Mouse (Mus musculus) midbrain, embryonic 14.5 days (tissue): ENCODE measurements around the gene Eno2. TPM values are rescaled to one million over a fixed set of nuclear protein-coding genes. Genes with fewer than 3 reads are reported as not detected.
A peak's percentile ranks its signal among the peaks of the same experiment; 100 is the strongest.
"Not testable (repeated sequence)": the region's sequence is repeated elsewhere in the genome, so short reads cannot be mapped to it uniquely, and the experiment has no call there.

ENCODE experiments used
- ATAC-seq: fragments of 200-750 bp; cut with Nextera tagmentation; 2 replicates; pipeline ENCODE4 v1.8.0; 2017; ENCODE audit warnings: moderate number of reproducible peaks, moderate library complexity; ENCODE audit not compliant: low FRiP score, low TSS enrichment
- DNase-seq: peaks from one replicate; pipeline ENCODE4 v3.0.0-alpha.2; 2015
- H3K27ac ChIP-seq: fragments of 300-500 bp; sonication (generic); replicated peaks from 2 replicates; pipeline ENCODE4 v1.5.1; 2014; ENCODE audit warnings: mild to moderate bottlenecking, low read depth, low read length, moderate library complexity
- H3K27me3 ChIP-seq: fragments of 300-500 bp; sonication (generic); 2 replicates; pipeline ENCODE4 v1.6.1; 2014; ENCODE audit warnings: low read length, control low read depth, mixed read lengths; ENCODE audit not compliant: control insufficient read depth, insufficient read depth
- H3K36me3 ChIP-seq: fragments of 300-500 bp; sonication (generic); 2 replicates; pipeline ENCODE4 v1.6.1; 2014; ENCODE audit warnings: low read length, control low read depth; ENCODE audit not compliant: control insufficient read depth, insufficient read depth
- H3K4me1 ChIP-seq: fragments of 300-500 bp; sonication (generic); 2 replicates; pipeline ENCODE4 v1.6.1; 2014; ENCODE audit warnings: mild to moderate bottlenecking, antibody characterized with exemption, low read length, control low read depth; ENCODE audit not compliant: control insufficient read depth, insufficient read depth
- H3K4me2 ChIP-seq: fragments of 300-500 bp; sonication (generic); 2 replicates; pipeline ENCODE4 v1.6.1; 2014; ENCODE audit warnings: mild to moderate bottlenecking, low read length, moderate library complexity
- H3K4me3 ChIP-seq: fragments of 300-500 bp; sonication (generic); replicated peaks from 2 replicates; pipeline ENCODE4 v1.5.1; 2014; ENCODE audit warnings: low read depth, low read length
- H3K9ac ChIP-seq: fragments of 300-500 bp; sonication (generic); replicated peaks from 2 replicates; pipeline ENCODE4 v1.6.1; 2014; ENCODE audit warnings: mild to moderate bottlenecking, low read length, moderate library complexity
- H3K9me3 ChIP-seq: fragments of 300-500 bp; sonication (generic); 2 replicates; pipeline ENCODE4 v1.6.1; 2016; ENCODE audit warnings: low read length, control low read depth, mixed read lengths; ENCODE audit not compliant: control insufficient read depth
- whole genome bisulfite sequencing: fragments of 180-500 bp; shearing (Covaris S2); extraction: QIAGEN DNeasy Blood & Tissue Kit; methylation state at CpG from one replicate; pipeline ENCODE4 v1.1.7; 2014; 5-methylcytosine and 5-hydroxymethylcytosine counted together
- polyA plus RNA-seq: library from polyadenylated mRNA; unstranded; fragments of >200 nt; fragmentation: Nextera tagmentation; extraction: Ambion mirVana; gene quantifications from 2 replicates; pipeline ENCODE4 v1.2.1, GENCODE M21; 2014

Gene Eno2
- polyA plus RNA-seq, 1 experiment from 2014 or later, result 64.3 TPM

- peak overlapping the region; percentile 92 for H3K4me2 ChIP-seq
- 0% methylated on average over 18 of the region's 18 CpGs for WGBS
- no peaks in the 10 kb centered on the region for H3K9me3 ChIP-seq
- peaks cover 39% of the 10 kb centered on the region for H3K4me1 ChIP-seq
- H3K9ac ChIP-seq, result peak overlapping the region; percentile 73
- DNase-seq (peak; percentile 87), ATAC-seq (peak; percentile 66)
- H3K4me3 ChIP-seq, result peak overlapping the region; percentile 62
- H3K27ac ChIP-seq, result peak overlapping the region; percentile 85
- H3K27me3 ChIP-seq, result no peaks in the 10 kb centered on the region
- H3K36me3 ChIP-seq, result peaks cover 50% of the 10 kb centered on the region
Measured at GRCm38 (mm10) chr6:124813496-124813895, 44.0 kb upstream of the Eno2 start.

GRCm38 (mm10) chr6:124812848-124813247 lies 43.4 kb upstream of the Eno2 start:
- Histone ChIP-seq H3K4me3 (peak overlapping the region; percentile 62), H3K4me2 (peak overlapping the region; percentile 92), H3K9ac (peak overlapping the region; percentile 73), H3K27me3 (no peaks in the 10 kb centered on the region), H3K4me1 (peaks cover 40% of the 10 kb centered on the region), H3K9me3 (no peaks in the 10 kb centered on the region), H3K27ac (peak overlapping the region; percentile 85), H3K36me3 (peaks cover 44% of the 10 kb centered on the region)
- ATAC-seq, result no peak
- peak; percentile 9 for DNase-seq
- 19% methylated on average over 9 of the region's 9 CpGs for WGBS

GRCm38 (mm10) chr6:124811701-124812560 lies 42.5 kb upstream of the Eno2 start:
- Histone ChIP-seq H3K36me3 (peaks cover 35% of the 10 kb centered on the region), H3K9ac (no peak overlapping the region), H3K4me3 (peak overlapping the region; percentile 62), H3K27me3 (no peaks in the 10 kb centered on the region), H3K4me1 (peaks cover 40% of the 10 kb centered on the region), H3K4me2 (peak overlapping the region; percentile 92), H3K27ac (no peak overlapping the region), H3K9me3 (no peaks in the 10 kb centered on the region)
- 87% methylated on average over 24 of the region's 24 CpGs for WGBS
- DNase-seq (no peak), ATAC-seq (no peak)

- H3K9ac ChIP-seq, result no peak overlapping the region
- H3K4me2 ChIP-seq, result peak overlapping the region; percentile 4; the same call in 1 of the 2 replicates
- ATAC-seq, result no peak
- peaks cover 42% of the 10 kb centered on the region for H3K4me1 ChIP-seq
- H3K27ac ChIP-seq, result no peak overlapping the region
- 89% methylated on average over 4 of the region's 4 CpGs for WGBS
- no peaks in the 10 kb centered on the region for H3K27me3 ChIP-seq
- H3K36me3 ChIP-seq, result peaks cover 29% of the 10 kb centered on the region
- H3K4me3 ChIP-seq, result no peak overlapping the region
- no peaks in the 10 kb centered on the region for H3K9me3 ChIP-seq
- no peak for DNase-seq
Measured at GRCm38 (mm10) chr6:124811403-124811665, 41.9 kb upstream of the Eno2 start.

GRCm38 (mm10) chr6:124810566-124811402 lies 41.3 kb upstream of the Eno2 start:
- ATAC-seq, H3K27me3 ChIP-seq, H3K4me3 ChIP-seq, H3K9ac ChIP-seq, DNase-seq, H3K9me3 ChIP-seq, H3K27ac ChIP-seq, H3K4me2 ChIP-seq: not testable (repeated sequence)
- Histone ChIP-seq H3K36me3 (peaks cover 23% of the 10 kb centered on the region), H3K4me1 (peaks cover 48% of the 10 kb centered on the region)
- WGBS, result 88% methylated on average over 11 of the region's 11 CpGs

GRCm38 (mm10) chr6:124809775-124810538 lies 40.5 kb upstream of the Eno2 start:
- no peak for ATAC-seq
- peaks cover 53% of the 10 kb centered on the region for H3K4me1 ChIP-seq
- H3K9ac ChIP-seq, result peak overlapping the region; percentile 55
- 46% methylated on average over 14 of the region's 14 CpGs for WGBS
- H3K27me3 ChIP-seq, result no peaks in the 10 kb centered on the region
- peak overlapping the region; percentile 77; the same call in 1 of the 2 replicates for H3K27ac ChIP-seq
- peak overlapping the region; percentile 44 for H3K4me3 ChIP-seq
- peak overlapping the region; percentile 92 for H3K4me2 ChIP-seq
- H3K36me3 ChIP-seq, result peaks cover 15% of the 10 kb centered on the region
- no peak for DNase-seq
- no peaks in the 10 kb centered on the region for H3K9me3 ChIP-seq

- Histone ChIP-seq H3K9ac (peak overlapping the region; percentile 55), H3K9me3 (no peaks in the 10 kb centered on the region), H3K27ac (peak overlapping the region; percentile 77), H3K36me3 (peaks cover 13% of the 10 kb centered on the region), H3K27me3 (no peaks in the 10 kb centered on the region), H3K4me3 (peak overlapping the region; percentile 44), H3K4me2 (peak overlapping the region; percentile 92), H3K4me1 (peaks cover 47% of the 10 kb centered on the region)
- peak; percentile 84 for DNase-seq
- peak; percentile 14; the same call in 1 of the 2 replicates for ATAC-seq
- WGBS, result under 1% methylated on average over 35 of the region's 35 CpGs
Measured at GRCm38 (mm10) chr6:124809052-124809774, 39.7 kb upstream of the Eno2 start.
